Mouse (Mus musculus) kidney, postnatal 0 days (tissue): ENCODE measurements around the gene Mrpl45. TPM values are rescaled to one million over a fixed set of nuclear protein-coding genes. Genes with fewer than 3 reads are reported as not detected.
A peak's percentile ranks its signal among the peaks of the same experiment; 100 is the strongest.
"Not testable (repeated sequence)": the region's sequence is repeated elsewhere in the genome, so short reads cannot be mapped to it uniquely, and the experiment has no call there.

ENCODE experiments used
- ATAC-seq: fragments of 200-750 bp; cut with Nextera tagmentation; replicated peaks from 2 replicates; pipeline ENCODE4 v1.8.0; 2017; ENCODE audit warnings: low read depth, moderate number of reproducible peaks, moderate TSS enrichment, moderate library complexity; ENCODE audit not compliant: low FRiP score
- DNase-seq: peaks from one replicate; pipeline ENCODE4 v3.0.0-alpha.2; 2016; ENCODE audit warnings: low spot score
- H3K27ac ChIP-seq: fragments of 300-500 bp; sonication (generic); 2 replicates; pipeline ENCODE4 v1.5.1; 2014; ENCODE audit warnings: mild to moderate bottlenecking
- H3K27me3 ChIP-seq: fragments of 300-500 bp; sonication (generic); 2 replicates; pipeline ENCODE4 v1.6.1; 2014; ENCODE audit warnings: low read length, mixed read lengths; ENCODE audit not compliant: insufficient read depth
- H3K36me3 ChIP-seq: fragments of 300-500 bp; sonication (generic); 2 replicates; pipeline ENCODE4 v1.6.1; 2014; ENCODE audit warnings: low read length, mixed read lengths; ENCODE audit not compliant: insufficient read depth
- H3K4me1 ChIP-seq: fragments of 300-500 bp; sonication (generic); replicated peaks from 2 replicates; pipeline ENCODE4 v1.6.1; 2014; ENCODE audit warnings: antibody characterized with exemption, low read length, mixed read lengths; ENCODE audit not compliant: insufficient read depth
- H3K4me2 ChIP-seq: fragments of 300-500 bp; sonication (generic); 2 replicates; pipeline ENCODE4 v1.6.1; 2014; ENCODE audit warnings: mild to moderate bottlenecking, low read length, moderate library complexity, mixed read lengths
- H3K4me3 ChIP-seq: fragments of 300-500 bp; sonication (generic); replicated peaks from 2 replicates; pipeline ENCODE4 v1.5.1; 2014; ENCODE audit warnings: low read depth, low read length
- H3K9ac ChIP-seq: fragments of 300-500 bp; sonication (generic); 2 replicates; pipeline ENCODE4 v1.6.1; 2014; ENCODE audit warnings: low read depth, low read length
- H3K9me3 ChIP-seq: fragments of 300-500 bp; sonication (generic); replicated peaks from 2 replicates; pipeline ENCODE4 v1.6.1; 2016; ENCODE audit warnings: low read length, inconsistent platforms, mixed read lengths
- CTCF ChIP-seq: IDR thresholded peaks from 2 replicates; pipeline ENCODE4 v1.5.1; 2016; ENCODE audit warnings: antibody characterized with exemption, low read depth, mild to moderate bottlenecking, moderate library complexity
- WGBS: fragments of 180-500 bp; shearing (Covaris S2); extraction: QIAGEN DNeasy Blood & Tissue Kit; methylation state at CpG from one replicate; pipeline ENCODE4 v1.1.7; 2014; 5-methylcytosine and 5-hydroxymethylcytosine counted together
- polyA plus RNA-seq: library from polyadenylated mRNA; unstranded; fragments of >200 nt; fragmentation: Nextera tagmentation; extraction: Ambion mirVana; gene quantifications from 2 replicates; pipeline ENCODE4 v1.2.1, GENCODE M21; 2015

Mrpl45 gene
- 54.3 and 56.9 TPM in 2 replicates for polyA plus RNA-seq

DNA sequence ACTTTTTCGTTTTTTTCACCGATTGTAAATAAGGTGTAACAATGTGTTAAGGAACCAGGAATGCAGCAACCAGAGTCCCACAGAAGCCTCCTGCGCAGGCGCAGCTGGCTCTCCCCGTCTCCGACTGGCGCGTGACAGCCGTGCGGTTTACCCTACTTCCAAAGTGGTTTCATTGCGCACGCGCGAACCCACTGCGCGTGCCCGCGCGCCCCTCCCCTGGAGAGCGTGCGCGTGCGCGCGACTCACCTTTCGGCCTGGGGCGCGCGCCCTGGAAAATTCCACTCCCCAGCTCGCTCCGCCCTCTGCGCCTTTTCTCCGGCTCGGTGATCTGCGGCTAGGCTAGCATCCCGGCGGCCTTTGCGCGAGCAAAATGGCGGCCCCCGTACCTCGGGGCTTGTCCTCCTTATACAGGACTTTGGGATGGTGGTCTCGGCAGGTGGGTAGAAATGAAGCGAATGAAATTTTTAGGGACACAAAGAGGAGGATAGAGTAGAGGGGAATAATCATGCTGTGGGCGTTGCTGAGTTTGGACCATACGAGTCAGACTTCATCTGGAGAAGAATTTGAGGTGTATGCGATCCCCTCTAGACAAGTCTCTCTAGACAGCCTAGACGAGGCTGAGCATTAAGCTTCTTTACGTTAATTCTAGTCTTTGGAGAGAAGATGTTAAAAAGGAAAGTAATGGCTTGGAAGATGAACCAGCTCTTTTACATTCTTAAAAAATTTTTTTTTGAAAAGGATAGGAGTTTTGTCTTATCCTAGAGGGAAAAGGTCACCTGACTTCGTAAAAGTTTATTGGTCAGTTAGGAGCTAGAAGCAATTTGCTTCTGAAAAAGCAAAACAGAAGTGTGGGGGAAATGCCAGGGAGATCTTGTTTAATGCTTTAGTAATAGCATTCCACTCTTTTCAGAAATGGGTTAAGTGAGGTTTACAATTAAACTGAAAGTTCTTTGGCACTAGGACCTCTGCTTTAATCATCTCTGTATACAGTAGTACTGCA, at the start of gene Mrpl45:
Gene Mrpl45 (plus strand): TSS at position 213 of the 1,000 bp plus-strand sequence.
- Histone ChIP-seq H3K9ac (peak within 1 kb of the TSS; percentile 65), H3K9me3 (no peaks in the 10 kb centered on the region), H3K36me3 (no peaks in the 10 kb centered on the region), H3K4me1 (no peaks in the 10 kb centered on the region), H3K4me2 (peak within 1 kb of the TSS; percentile 61), H3K4me3 (peak within 1 kb of the TSS; percentile 52), H3K27ac (peak within 1 kb of the TSS; percentile 75), H3K27me3 (no peaks in the 10 kb centered on the region)
- peak; percentile 97 for DNase-seq
- peak; percentile 93 for ATAC-seq
- TF ChIP-seq CTCF: no peak
- WGBS: under 1% methylated on average over 50 of the region's 50 CpGs

DNA sequence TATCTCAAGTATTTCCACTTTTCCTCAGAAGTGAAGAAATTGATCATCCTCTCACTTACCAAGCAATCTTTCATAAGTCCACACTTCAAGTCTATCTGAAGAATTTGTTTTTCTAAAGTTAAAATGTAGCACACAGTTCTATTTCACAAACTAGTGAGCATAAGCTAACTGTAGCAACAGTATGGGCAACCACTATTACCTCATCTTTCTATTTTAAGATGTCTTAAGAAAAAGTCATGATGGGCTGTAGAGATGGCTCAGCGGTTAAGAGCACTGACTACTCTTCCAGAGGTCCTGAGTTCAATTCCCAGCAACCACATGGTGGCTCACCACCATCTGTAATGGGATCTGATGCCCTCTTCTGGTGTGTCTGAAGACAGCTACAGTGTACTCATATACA, 49.0 kb upstream of the Mrpl45 start:
- not testable (repeated sequence) for ATAC-seq, H3K27me3 ChIP-seq, H3K27ac ChIP-seq, H3K4me3 ChIP-seq, H3K9ac ChIP-seq, H3K36me3 ChIP-seq, DNase-seq, H3K9me3 ChIP-seq, H3K4me1 ChIP-seq, H3K4me2 ChIP-seq
- WGBS: 90% methylated on average over 1 of the region's 1 CpGs

DNA sequence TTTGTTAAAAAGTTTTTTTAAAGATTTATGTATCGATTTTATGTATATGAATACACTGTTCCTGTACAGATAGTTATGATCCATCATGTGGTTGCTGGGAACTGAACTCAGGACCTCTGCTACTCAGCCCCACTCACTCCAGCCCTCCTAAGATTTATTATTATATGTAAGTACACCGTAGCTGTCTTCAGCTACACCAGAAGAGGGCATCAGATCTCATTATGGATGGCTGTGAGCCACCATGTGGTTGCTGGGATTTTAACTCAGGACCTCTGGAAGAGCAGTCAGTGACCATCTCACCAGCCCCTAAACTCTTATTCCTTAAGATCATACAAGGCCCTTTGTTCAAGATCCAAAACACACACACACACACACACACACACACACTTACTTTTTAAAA, 45.5 kb upstream of the Mrpl45 start:
- not testable (repeated sequence) for H3K9ac ChIP-seq, H3K27ac ChIP-seq, H3K9me3 ChIP-seq, H3K4me3 ChIP-seq, H3K4me2 ChIP-seq, H3K27me3 ChIP-seq, ATAC-seq, H3K36me3 ChIP-seq, H3K4me1 ChIP-seq, DNase-seq
- peak; percentile 41 for TF ChIP-seq CTCF
- WGBS: 75% methylated on average over 2 of the region's 2 CpGs

- no peaks in the 10 kb centered on the region for H3K27me3 ChIP-seq
- H3K4me2 ChIP-seq: no peak overlapping the region
- no peak for DNase-seq
- no peaks in the 10 kb centered on the region for H3K4me1 ChIP-seq
- H3K4me3 ChIP-seq: no peak overlapping the region
- no peak for ATAC-seq
- no peak for TF ChIP-seq CTCF
- WGBS: 92% methylated on average over 4 of the region's 4 CpGs
- no peaks in the 10 kb centered on the region for H3K9me3 ChIP-seq
- H3K9ac ChIP-seq: no peak overlapping the region
- H3K27ac ChIP-seq: no peak overlapping the region
- H3K36me3 ChIP-seq: no peaks in the 10 kb centered on the region
Measured at GRCm38 (mm10) chr11:97272835-97273234, 42.7 kb upstream of the Mrpl45 start.

DNA sequence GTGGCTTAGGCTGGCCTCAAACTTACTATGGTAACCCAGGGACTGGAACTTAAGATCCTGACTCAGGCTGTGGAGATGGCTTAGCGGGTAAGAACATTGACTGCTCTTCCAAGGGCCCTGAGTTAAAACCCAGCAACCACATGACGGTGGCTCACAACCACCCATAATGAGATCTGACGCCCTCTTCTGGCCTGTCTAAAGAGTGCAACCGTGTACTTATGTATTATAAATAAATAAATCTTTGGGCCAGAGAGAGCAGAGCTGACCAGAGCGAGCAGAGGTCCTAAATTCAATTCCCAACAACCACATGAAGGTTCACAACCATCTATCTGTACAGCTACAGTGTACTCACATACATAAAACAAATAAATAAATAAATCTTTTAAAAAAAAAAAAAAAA, 41.9 kb upstream of the Mrpl45 start:
- Histone ChIP-seq H3K4me1 (peaks cover 5% of the 10 kb centered on the region; the same call in 1 of the 2 replicates), H3K4me2 (no peak overlapping the region), H3K9ac (no peak overlapping the region), H3K4me3 (no peak overlapping the region), H3K27ac (no peak overlapping the region), H3K27me3 (no peaks in the 10 kb centered on the region), H3K9me3 (no peaks in the 10 kb centered on the region), H3K36me3 (no peaks in the 10 kb centered on the region)
- no peak for TF ChIP-seq CTCF
- DNase-seq: no peak
- ATAC-seq: no peak
- 89% methylated on average over 5 of the region's 5 CpGs for WGBS

DNA sequence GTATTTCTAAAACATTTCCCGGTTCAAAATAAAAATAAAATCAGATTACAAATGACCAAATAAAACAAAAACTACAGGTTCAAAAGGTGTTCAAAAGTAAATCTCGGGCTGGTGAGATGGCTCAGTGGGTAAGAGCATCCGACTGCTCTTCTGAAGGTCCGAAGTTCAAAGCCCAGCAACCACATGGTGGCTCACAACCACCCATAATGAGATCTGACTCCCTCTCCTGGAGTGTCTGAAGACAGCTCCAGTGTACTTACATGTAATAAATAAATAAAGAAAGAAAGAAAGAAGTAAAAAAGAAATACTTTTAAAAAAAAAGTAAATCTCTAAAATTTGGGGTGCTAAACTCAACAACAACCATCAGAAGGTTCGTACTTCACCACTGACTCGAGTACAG, 40.6 kb upstream of the Mrpl45 start:
- ATAC-seq, H3K9me3 ChIP-seq, H3K27me3 ChIP-seq, H3K36me3 ChIP-seq, H3K4me3 ChIP-seq, H3K9ac ChIP-seq, H3K4me2 ChIP-seq, DNase-seq, H3K27ac ChIP-seq: not testable (repeated sequence)
- H3K4me1 ChIP-seq: peaks cover 10% of the 10 kb centered on the region; the same call in 1 of the 2 replicates
- 90% methylated on average over 6 of the region's 6 CpGs for whole genome bisulfite sequencing
